In the genomic region with DNA sequence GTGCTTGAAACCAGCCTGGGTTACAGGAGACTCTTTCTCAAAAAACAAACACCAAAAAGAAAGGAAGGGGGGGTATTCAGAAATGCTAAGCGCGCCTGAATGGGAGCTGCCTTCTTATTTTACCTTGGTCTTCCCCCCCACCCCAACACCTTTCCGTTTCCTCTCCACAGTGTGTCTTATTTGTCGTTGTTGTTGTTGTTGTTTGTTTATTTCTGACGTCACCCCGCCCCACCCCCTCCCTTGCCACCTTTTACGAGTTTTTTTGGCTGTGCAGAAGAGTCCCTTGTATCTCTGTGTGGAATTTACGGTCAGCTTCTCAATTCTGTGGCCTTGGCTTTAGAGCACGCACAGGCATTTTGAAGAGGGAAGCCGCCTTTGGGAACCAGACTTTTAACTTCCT, we compare ENCODE assay signal across 10 mouse cellular contexts. TPM values are rescaled to one million over a fixed set of nuclear protein-coding genes. Genes with fewer than 3 reads are reported as not detected.
DNase-seq lines count a peak whose midpoint lies in the region; ATAC-seq and TF ChIP-seq lines count a peak whose summit lies in the region.
"Had no signal": no experiment of that assay in that cellular context is flagged by ENCODE, and none has a peak within 500 bp of the region (broad histone marks: within the 10 kb centered on the region; RNA-seq: fewer than 3 reads in every experiment).

No protein-coding gene starts in this region.

- H3K27ac ChIP-seq in heart, embryonic 11.5 days (ENCODE audit: low read depth, low read length) = no peak overlapping the region
- peak overlapping the region; percentile 70; the same call in 1 of the 2 replicates for H3K27ac ChIP-seq in spleen, adult 2 months (ENCODE audit: insufficient read depth, low read length)
- no peak overlapping the region for H3K27ac ChIP-seq in liver, embryonic 11.5 days (ENCODE audit: low read depth, low read length)

- TF ChIP-seq CTCF in spleen, adult 2 months (IDR thresholded peaks at IDR 0.05; ENCODE audit: extremely low read depth, insufficient read depth, insufficient read length, insufficient replicate concordance) = no peak

- H3K27me3 ChIP-seq in heart, embryonic 11.5 days (ENCODE audit: control insufficient read depth, insufficient read depth, low read length) = no peaks in the 10 kb centered on the region
- no peaks in the 10 kb centered on the region for H3K27me3 ChIP-seq in spleen, adult 2 months (ENCODE audit: control insufficient read depth, insufficient read depth, low read length)
- H3K27me3 ChIP-seq in liver, embryonic 11.5 days (replicated peaks; ENCODE audit: control insufficient read depth, insufficient read depth, low read length) = no peaks in the 10 kb centered on the region

- no peaks in the 10 kb centered on the region for H3K36me3 ChIP-seq in heart, embryonic 11.5 days (ENCODE audit: control insufficient read depth, insufficient read depth, low read length)
- no peaks in the 10 kb centered on the region for H3K36me3 ChIP-seq in spleen, adult 2 months (ENCODE audit: control insufficient read depth, insufficient read depth, low read length)
- H3K36me3 ChIP-seq in liver, embryonic 11.5 days (ENCODE audit: control insufficient read depth, insufficient read depth, low read length) = no peaks in the 10 kb centered on the region
- H3K36me3 ChIP-seq: forebrain, embryonic 10.5 days had no signal

- DNase-seq in heart, adult 8-10 months (ENCODE audit: low spot score) = no peak
- DNase-seq in spleen, adult 2 months (ENCODE audit: low read depth in 1 of 2, low spot score in 2 of 2) = no peak
- no peak for DNase-seq in spleen, postnatal 36 days (ENCODE audit: low spot score in 2 of 2)
- no peak for DNase-seq in liver, embryonic 11.5 days (ENCODE audit: low spot score)
- no peak for DNase-seq in layer of hippocampus, postnatal 25 days (ENCODE audit: extremely low spot score in 1 of 2, low spot score in 1 of 2)
- no peak for DNase-seq in cerebellum, postnatal 25 days
- DNase-seq in thymus, postnatal 14 days = no peak

- H3K4me1 ChIP-seq in heart, embryonic 11.5 days (ENCODE audit: control insufficient read depth, insufficient read depth, low read length) = no peaks in the 10 kb centered on the region
- H3K4me1 ChIP-seq in spleen, adult 2 months (ENCODE audit: control insufficient read depth, insufficient read depth, insufficient read length) = peaks cover 6% of the 10 kb centered on the region; the same call in 1 of the 2 replicates
- peaks cover 7% of the 10 kb centered on the region for H3K4me1 ChIP-seq in liver, embryonic 11.5 days (replicated peaks; ENCODE audit: control insufficient read depth, insufficient read depth, low read length)

- H3K9me3 ChIP-seq in heart, embryonic 11.5 days (replicated peaks; ENCODE audit: control insufficient read depth, low read length) = no peaks in the 10 kb centered on the region
- no peaks in the 10 kb centered on the region for H3K9me3 ChIP-seq in liver, embryonic 11.5 days (ENCODE audit: control insufficient read depth, low read length)
- H3K9me3 ChIP-seq: forebrain, embryonic 10.5 days had no signal

- H3K9ac ChIP-seq in heart, embryonic 11.5 days (ENCODE audit: low read depth, low read length) = no peak overlapping the region
- H3K9ac ChIP-seq in liver, embryonic 11.5 days (ENCODE audit: low read depth, low read length) = peak overlapping the region; percentile 27; the same call in 1 of the 2 replicates

- ATAC-seq in heart, embryonic 11.5 days (replicated peaks; ENCODE audit: insufficient number of reproducible peaks, low FRiP score, low TSS enrichment) = no peak
- ATAC-seq in liver, embryonic 11.5 days (replicated peaks; ENCODE audit: low FRiP score) = no peak

- TF ChIP-seq POLR2A in spleen, adult 2 months (IDR thresholded peaks at IDR 0.05; ENCODE audit: low read depth, low read length) = no peak

- 0 out of 2 replicates have a peak overlapping the region, but pooled peaks have one; percentile 44 for H3K4me3 ChIP-seq in heart, embryonic 11.5 days (ENCODE audit: low read depth, low read length)
- H3K4me3 ChIP-seq in spleen, adult 2 months (ENCODE audit: extremely low read depth, insufficient read depth, insufficient read length) = peak overlapping the region; percentile 77
- peak overlapping the region; percentile 61 for H3K4me3 ChIP-seq in liver, embryonic 11.5 days (ENCODE audit: low read depth, low read length)

- H3K4me2 ChIP-seq in heart, embryonic 11.5 days = peak overlapping the region; percentile 87
- H3K4me2 ChIP-seq in liver, embryonic 11.5 days = peak overlapping the region; percentile 99

- 62% methylated on average over 10 of the region's 10 CpGs for WGBS in heart, embryonic 11.5 days (ENCODE audit: insufficient replicate concordance)
- WGBS in spleen, adult 2 months = 29% methylated on average over 10 of the region's 10 CpGs
- 58% methylated on average over 10 of the region's 10 CpGs for WGBS in liver, embryonic 11.5 days

RNA-seq across cellular contexts. Expression of gene Rab27a, which starts 1.1 kb away (rescaled TPM):
- 1.6 and 2.0 TPM in 2 replicates for polyA plus RNA-seq in heart, embryonic 11.5 days (2014; fragmentation: Nextera tagmentation; extraction: Ambion mirVana)
- total RNA-seq in heart, adult 8-10 months (2022) = 1 to 10 TPM; 4.3 to 7.0 (median 5.1) TPM
- 6.0 and 7.0 TPM in 2 replicates for polyA plus RNA-seq in spleen, adult 2 months (2012; rRNA removed)
- 3.0 and 3.5 TPM in 2 replicates for polyA plus RNA-seq in liver, embryonic 11.5 days (2014; fragmentation: Nextera tagmentation; extraction: Ambion mirVana)
- total RNA-seq in layer of hippocampus, postnatal 25 days (2021) = 10 to 100 TPM; 11.4 to 11.9 TPM

RNA-seq across cellular contexts. Expression of gene Pigb, which starts 5.5 kb away (rescaled TPM):
- polyA plus RNA-seq in heart, embryonic 11.5 days (2014; fragmentation: Nextera tagmentation; extraction: Ambion mirVana) = 10.7 and 11.3 TPM in 2 replicates
- 1 to 10 TPM; 1.9 to 3.3 (median 2.6) TPM for total RNA-seq in heart, adult 8-10 months (2022)
- 6.8 and 8.3 TPM in 2 replicates for polyA plus RNA-seq in spleen, adult 2 months (2012; rRNA removed)
- polyA plus RNA-seq in liver, embryonic 11.5 days (2014; fragmentation: Nextera tagmentation; extraction: Ambion mirVana) = 17.1 and 21.0 TPM in 2 replicates
- 10 to 100 TPM; 13.7 to 18.1 TPM for total RNA-seq in layer of hippocampus, postnatal 25 days (2021)

RNA-seq across cellular contexts. Expression of gene Khdc3, which starts 55.9 kb away (rescaled TPM):
- not detected in 2 replicates for polyA plus RNA-seq in heart, embryonic 11.5 days (2014; fragmentation: Nextera tagmentation; extraction: Ambion mirVana)
- not detected for total RNA-seq in heart, adult 8-10 months (2022)
- polyA plus RNA-seq in spleen, adult 2 months (2012; rRNA removed) = 0.30 and 0.40 TPM in 2 replicates
- polyA plus RNA-seq in liver, embryonic 11.5 days (2014; fragmentation: Nextera tagmentation; extraction: Ambion mirVana) = not detected in 2 replicates
- total RNA-seq in layer of hippocampus, postnatal 25 days (2021) = 1 to 10 TPM; 3.9 to 4.6 TPM
- polyA plus RNA-seq: forebrain, embryonic 10.5 days had no signal

RNA-seq across cellular contexts. Expression of gene Gm20509, which starts 56.6 kb away (rescaled TPM):
- not detected in 2 replicates for polyA plus RNA-seq in heart, embryonic 11.5 days (2014; fragmentation: Nextera tagmentation; extraction: Ambion mirVana)
- not detected for total RNA-seq in heart, adult 8-10 months (2022)
- not detected in 2 replicates for polyA plus RNA-seq in spleen, adult 2 months (2012; rRNA removed)
- not detected in 2 replicates for polyA plus RNA-seq in liver, embryonic 11.5 days (2014; fragmentation: Nextera tagmentation; extraction: Ambion mirVana)
- 1 to 10 TPM in 1 of 2 experiments, under 1 TPM in 1; 0.42 to 1.1 TPM for total RNA-seq in layer of hippocampus, postnatal 25 days (2021)
- total RNA-seq: left cerebral cortex, postnatal 10 days had no signal
- polyA plus RNA-seq: forebrain, embryonic 10.5 days had no signal
